Mouse (Mus musculus) right cerebral cortex, postnatal 4 days (tissue): ENCODE measurements around the gene Hist1h1e.
"Not testable (repeated sequence)": the region's sequence is repeated elsewhere in the genome, so short reads cannot be mapped to it uniquely, and the experiment has no call there.

Experiments used
- DNase-seq: peaks from one replicate; pipeline ENCODE4 v3.0.0-alpha.2; 2022

The Hist1h1e gene

DNA sequence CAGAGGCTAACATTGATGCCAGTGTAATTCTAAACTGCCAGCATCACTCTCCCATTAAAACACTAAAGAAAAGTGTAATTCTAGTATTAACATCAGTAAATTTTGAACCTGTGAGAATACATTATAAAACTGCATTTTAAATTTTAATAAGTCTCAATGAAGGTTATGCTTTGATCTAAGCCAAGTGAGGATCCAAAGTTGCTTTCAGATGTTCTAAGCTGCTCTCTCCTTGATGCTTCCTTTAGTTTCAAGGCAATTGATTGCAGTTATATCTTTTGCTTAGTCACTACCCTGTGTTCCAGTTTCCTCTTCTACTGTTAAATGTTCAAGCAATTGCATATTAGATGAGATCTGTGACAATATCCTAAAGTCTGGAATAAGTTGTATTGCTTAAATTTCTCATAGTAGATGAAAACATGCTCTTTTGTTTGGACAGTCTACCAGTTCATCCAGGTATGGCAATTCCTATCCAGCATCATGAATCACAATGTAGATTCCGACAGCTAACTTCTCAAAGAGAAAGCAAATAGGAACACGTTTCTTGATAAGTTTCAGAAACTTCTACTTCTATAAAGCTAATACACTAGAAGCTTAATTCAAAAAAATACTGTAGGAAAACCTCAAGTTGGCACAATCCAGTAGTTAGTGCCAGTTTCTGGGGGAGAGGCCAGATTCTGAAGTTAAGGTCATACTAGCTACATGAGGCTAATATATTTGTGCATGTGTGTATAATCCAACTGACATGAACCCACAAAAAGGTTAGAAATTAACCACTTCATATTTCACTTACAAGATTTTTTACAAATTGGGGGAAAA lies 49.9 kb downstream of the Hist1h1e start:
- no peak for DNase-seq

DNA sequence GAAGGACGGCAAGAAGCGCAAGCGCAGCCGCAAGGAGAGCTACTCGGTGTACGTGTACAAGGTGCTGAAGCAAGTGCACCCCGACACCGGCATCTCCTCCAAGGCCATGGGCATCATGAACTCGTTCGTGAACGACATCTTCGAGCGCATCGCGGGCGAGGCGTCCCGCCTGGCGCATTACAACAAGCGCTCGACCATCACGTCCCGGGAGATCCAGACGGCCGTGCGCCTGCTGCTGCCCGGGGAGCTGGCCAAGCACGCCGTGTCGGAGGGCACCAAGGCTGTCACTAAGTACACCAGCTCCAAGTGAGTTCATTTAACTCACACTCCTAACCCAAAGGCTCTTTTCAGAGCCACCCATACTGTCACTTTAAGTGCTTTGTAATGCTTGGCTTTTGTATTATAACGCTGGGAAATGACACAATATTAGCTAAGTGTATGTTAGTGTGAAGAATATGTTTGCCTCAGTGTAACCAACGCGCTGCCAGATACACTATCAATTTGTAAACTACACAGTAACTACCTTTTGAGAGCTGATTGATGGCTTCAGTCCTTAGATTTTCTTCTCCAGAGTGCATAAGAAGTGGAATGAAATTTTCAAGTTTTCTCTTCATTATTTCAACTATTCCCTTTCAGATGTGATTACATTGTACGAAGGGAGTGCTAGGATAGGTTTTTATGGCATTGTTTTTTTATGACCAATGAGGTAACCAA lies 50.7 kb downstream of the Hist1h1e start:
- DNase-seq, result not testable (repeated sequence)

- DNase-seq, result peak; percentile 53
Measured at GRCm38 (mm10) chr13:23571022-23571503, 51.3 kb downstream of the Hist1h1e start, which contains the start of the genes Hist1h2ae and Hist1h2bg. Gene Hist1h2ae (minus strand): TSS chr13:23571220. Gene Hist1h2bg (plus strand): TSS chr13:23571396.
